Mouse (Mus musculus) gastrocnemius, postnatal 14 days (tissue): ENCODE measurements at regions not wholly inside any gene's neighbourhood (a gene's known extent, or its start where the extent isn't known, plus 50 kb on each side); places are given as distances from the start of the nearest gene placed in this dataset.

Experiments used
- DNase-seq: peaks from one replicate; pipeline ENCODE4 v3.0.0; 2021; ENCODE audit warnings: mixed read lengths
- intact Hi-C: fragments of 180-260 bp; cut with DNase I; formaldehyde crosslinking; loops from one replicate; pipeline ENCODE4 v1.15.1; 2025; ENCODE audit warnings: low total_unique reads

DNA sequence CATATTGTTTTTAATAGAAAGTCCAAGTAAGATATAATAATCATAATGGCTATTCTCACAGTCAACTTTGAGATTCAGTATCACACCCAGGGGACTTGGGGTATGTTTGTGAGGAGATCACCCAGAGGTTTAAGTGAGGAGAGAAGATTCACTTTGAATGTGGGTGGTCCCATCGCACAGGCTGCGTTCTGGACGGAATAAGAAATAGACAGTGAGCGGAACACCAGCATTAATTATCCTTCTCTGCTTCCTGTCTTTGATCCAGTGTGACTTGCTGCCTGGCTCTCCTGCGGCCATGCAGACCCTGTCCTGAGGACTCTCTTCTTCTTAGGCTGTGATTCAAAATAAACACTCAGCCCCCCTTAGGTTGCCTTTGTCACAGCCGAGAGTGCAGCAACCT, 60.6 kb upstream of the Kras start:
- intact Hi-C loops, result no loop called here
- no peak for DNase-seq

DNA sequence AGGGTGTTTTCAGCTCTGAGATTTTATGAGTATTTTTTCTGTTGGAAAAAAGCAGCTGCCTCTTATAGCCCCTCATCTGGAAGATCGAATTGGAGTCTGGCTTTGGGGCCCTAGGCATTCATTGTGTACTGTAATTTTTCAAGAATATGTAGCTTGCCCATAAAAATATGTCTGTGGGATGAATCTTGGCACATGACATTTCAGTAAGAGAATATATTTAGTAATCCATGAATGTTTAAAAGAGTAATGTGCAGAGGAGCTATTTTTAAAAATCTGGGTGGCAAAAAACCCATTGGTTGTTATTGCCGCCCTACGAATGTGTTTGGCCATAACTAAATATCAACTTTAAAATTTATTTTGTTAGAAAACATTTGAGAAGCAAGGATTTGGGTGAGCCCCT, 59.0 kb upstream of the Kras start:
- DNase-seq, result no peak
- intact Hi-C loops, result no loop called here

DNA sequence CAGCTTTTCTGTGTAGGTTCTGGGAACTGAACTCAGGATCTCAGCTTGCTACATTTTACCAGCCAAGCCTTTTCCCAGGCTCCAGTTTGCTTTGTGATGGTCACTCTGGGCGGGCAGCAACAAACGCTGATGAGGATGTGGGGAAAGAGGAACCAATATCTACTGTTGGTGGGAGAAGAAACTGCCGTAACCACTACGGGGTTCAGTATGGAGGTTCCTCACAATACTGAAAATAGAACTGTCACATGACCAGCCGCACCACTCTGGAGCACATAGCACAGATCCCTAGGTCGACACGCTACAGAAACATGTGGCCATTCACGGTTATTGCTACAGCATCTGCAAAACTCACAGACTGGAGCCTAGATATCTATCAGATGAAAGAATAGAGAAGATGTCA, 57.2 kb upstream of the Kras start:
- intact Hi-C loops, result no loop called here
- no peak for DNase-seq

DNA sequence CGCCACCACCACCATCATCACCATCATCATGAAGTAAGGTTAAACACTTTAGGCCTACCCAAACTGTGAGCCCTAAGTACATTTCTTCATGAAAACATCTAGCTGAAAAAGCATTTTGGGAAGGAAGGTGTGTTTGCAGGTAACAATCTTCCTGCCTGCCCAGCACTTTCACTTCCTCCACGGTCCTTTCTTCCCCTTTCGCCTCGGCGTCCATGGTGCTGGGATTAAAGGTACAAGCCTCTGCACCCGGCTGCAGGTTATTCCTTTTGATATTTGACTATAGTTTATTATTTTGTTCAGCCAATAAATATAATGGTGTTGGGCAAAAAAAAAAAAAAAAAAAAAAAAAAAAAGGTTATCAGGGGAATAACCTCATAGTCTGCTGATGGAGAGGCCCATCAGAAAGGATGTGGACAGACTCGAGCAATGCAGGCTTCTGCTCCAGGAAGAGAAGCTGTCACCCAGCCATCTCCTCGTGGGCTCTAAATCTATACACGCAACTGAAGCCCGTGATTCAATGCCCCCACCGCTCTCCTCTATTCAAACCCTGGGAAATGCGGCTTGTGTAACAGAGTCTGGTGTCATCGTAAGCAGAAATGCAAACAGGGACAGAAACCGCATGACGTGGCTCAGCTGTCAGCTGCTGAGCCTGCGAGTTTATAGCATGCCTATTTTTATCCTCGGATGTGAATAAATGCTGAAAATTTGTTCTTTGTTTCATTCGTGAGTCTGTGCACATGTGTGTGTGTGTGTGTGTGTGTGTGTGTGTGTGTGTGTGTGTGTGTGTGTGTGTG, 56.5 kb upstream of the Kras start:
- intact Hi-C loops, result no loop called here
- DNase-seq, result no peak

DNA sequence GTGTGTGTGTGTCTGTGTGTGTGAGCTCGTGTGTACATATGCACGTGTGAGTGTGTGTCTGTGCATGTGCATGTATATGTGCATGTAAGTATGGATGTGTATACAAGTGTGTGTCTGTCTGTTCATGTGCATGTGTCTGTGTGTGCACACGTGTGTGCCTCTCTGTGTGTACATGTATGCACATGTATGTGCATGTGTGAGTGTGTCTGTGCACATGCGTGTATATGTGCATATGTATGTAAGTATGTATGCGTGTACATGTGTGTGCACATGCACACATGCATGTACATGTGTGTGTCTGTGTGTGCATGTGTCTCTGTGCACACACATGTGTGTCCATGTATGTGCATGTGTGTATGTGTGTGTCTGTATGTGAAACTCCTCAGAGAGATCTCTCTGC, 55.6 kb upstream of the Kras start:
- intact Hi-C loops, result no loop called here
- DNase-seq, result no peak

DNA sequence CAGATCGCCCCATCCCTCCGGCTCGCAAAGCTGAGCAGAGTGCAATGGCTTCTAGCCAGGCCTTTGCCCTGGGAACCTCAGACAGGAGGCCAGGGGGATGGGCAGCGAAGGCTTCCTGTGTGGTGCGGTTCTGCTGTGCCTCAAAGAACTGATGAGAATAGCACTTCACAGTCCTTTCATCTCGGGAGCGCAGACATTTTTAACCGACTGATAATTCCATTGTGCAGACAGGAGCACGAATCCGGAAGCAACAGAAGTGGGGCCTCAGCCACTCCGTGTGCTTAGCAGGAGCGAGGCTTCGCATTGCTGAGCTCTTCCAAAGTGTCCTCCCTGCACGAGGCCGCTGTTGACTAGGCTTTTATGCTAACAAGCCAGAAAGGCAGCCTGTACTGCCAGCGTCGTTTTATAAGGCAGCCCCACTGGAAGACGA, 53.6 kb upstream of the Kras start:
- intact Hi-C loops, result no loop called here
- peak; percentile 18 for DNase-seq

DNA sequence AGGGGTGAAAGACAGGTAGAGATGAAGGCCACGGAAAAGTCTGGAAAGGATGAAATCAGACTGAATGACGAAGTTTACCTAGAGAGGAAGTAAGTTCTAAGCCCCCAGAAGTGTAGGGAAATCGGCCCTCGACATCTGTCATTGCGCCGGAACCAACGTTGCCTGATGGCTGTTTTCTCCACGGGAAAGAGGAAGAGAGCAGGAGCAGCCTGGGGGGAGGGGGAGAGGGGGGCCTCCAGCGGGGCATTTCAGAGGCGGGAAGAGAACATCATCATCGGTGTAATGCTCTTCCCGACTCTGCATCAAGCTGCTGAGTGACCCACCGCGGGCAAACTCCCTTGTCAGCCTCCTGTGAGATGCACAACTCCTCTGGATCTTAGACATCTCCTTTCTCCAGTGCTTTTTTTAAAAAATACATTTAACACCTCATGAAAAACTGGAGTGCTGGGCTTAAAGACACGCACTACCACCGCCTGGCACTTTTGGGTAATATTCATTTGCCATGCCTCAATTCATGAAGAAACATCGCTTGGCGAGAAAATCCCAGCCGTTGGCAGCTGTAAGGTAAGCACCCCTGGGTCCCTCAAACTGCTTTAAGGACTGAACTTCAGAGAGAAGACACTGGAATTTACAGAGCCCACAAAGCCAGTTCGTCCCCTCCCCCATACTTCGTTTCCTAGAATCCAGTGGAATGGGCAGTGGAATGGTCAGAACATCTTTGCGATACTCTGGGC, 53.0 kb upstream of the Kras start:
- DNase-seq, result no peak
- intact Hi-C loops, result no loop called here

DNA sequence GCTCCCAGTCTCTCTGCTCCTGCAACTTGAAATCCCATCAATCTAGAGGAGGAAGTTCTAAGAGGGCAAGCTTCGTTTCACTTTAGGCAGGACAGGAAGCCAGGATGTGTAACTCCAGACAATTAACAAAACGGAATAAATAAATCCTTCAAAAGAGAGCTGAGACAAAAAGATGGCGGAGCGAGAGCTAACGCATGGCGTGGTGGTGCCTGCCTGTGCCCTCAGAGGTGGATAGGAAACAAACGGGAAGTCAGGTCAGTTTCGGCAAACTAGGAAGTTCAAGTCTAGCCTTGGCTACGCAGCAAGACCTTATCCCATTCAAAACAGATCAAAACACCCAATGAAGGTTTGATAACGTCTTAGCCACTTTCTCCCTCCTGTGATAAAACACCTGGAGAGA, 52.1 kb upstream of the Kras start:
- DNase-seq, result no peak
- intact Hi-C loops, result no loop called here

DNA sequence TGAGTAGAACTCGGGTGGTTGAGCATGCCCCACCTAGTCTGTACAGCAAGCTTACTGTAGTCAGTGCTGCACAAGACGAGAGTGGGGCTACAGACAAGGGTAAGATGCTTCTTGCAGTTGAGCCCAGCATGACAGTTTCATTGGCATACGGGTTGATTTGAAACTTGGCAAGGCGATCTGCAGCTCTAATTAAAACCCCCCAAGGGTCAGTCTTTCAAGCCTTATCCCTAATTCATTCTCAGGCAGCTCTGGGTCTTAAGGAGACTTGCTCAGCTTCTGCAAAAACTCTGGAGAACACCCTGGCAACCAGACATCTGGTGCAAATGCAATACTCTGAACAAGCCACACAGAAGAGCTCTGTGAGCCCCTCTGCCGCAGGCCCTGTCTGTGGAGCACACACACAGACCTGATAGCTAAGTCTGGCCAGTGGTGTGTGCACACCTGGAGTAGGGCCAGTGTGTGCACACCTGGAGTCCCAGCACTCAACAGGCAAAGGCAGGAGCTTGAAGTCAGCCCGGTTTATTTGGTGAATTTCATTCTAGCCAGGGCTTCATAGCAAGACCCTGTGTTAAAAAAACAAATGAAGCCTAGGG, 50.3 kb upstream of the Kras start:
- no peak for DNase-seq
- intact Hi-C loops, result no loop called here
